Mouse (Mus musculus): ENCODE measurements around the gene Mettl13. TPM values are rescaled to one million over a fixed set of nuclear protein-coding genes. Genes with fewer than 3 reads are reported as not detected.

Gene Mettl13
- 10 to 100 TPM; 12.5 to 14.2 TPM for total RNA-seq (2023)

DNA sequence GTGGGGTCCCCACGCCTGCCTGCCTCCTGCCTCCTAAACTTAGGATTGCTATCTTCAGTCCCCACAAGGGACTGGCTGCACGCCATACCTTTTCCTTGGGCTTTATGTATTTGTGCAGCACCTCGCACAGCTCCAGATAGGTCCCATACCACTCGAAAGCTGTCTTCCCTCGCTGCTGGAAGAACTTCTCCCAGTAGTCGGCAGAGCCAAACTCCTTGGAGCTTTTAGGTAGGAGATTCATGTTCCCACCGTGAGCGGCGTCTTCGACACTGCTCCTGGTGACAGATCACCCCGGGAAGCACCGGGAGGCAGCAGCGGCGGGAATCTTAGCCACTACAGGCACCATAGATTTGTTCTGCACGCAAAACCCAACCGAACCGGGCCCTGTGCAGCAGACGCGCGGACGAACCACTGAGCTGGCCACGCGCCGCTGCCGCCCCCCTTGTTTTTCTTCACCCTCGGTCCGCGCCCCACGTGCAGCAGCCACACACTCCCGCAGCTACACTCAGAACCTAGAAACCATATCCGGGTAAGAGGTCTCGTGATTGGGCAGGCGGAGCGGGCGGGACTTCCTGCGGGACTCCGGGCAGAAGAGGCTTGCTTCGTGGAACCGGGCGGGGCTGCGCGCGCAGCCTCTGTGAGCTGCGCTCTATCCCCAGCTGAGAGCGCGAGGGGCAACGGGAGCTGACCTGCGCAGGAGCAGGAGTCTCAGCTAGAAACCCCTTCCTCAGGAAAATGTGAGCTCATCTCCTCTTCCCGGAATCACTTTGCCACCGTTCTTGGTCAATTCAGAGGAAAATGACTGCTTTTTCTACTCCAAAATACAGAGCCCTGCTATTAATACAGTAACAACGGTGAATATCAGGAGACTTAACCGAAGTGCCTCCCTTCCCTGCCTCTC lies at the start of gene Mettl13:
Gene Mettl13, minus strand, starts transcription at position 536 of the 901 bp plus-strand sequence.

DNA sequence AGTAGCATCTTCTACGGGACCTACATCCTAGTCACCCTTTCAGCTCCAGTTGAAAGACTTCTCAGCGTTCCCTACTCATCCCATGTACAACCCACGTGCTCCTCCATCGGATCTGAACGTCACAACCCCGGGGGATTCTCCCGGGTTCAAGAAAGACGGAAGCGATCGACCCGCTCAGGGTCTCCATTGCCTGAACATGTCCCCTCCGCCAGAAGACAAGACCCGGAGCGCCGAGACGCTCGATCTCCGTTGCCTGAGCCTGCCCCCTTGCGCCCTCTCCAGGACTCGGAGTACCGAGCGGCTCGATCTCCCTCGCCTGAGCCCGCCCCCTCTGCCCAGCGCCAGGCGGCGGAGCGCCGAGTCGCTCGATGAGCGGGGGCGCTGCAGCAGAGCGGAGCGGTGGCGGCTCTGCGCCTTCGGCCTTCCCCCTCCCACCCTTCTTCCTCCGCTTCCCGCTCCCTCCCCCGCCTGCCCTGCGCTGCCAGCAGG lies 22.0 kb upstream of the Mettl13 start, which contains the start of gene Vamp4:
Gene Vamp4, plus strand, starts transcription at position 256 of the 489 bp plus-strand sequence.

Other genes starting within 250 kb of the Mettl13 start
- gene Dnm3, start 70.5 kb downstream of the Mettl13 start, total RNA-seq (2023): under 1 TPM; 0.32 to 0.33 TPM
- gene Vamp4, start 22.0 kb upstream of the Mettl13 start, total RNA-seq (2023): 10 to 100 TPM; 60.2 to 66.1 TPM
- not detected for gene Myoc, start 90.6 kb upstream of the Mettl13 start, total RNA-seq (2023)
- gene Myocos, start 109.7 kb upstream of the Mettl13 start, total RNA-seq (2023): not detected
- gene Prrc2c, start 192.0 kb upstream of the Mettl13 start, total RNA-seq (2023): 100 to 1,000 TPM; 376 to 426 TPM

Measured in B cell, adult 67 days (primary cell).